Mouse (Mus musculus): ENCODE results near the gene Adprhl1. TPM values are rescaled to one million over a fixed set of nuclear protein-coding genes. Genes with fewer than 3 reads are reported as not detected.

Adprhl1 gene
- polyA plus RNA-seq, 1 experiment = not detected

DNA sequence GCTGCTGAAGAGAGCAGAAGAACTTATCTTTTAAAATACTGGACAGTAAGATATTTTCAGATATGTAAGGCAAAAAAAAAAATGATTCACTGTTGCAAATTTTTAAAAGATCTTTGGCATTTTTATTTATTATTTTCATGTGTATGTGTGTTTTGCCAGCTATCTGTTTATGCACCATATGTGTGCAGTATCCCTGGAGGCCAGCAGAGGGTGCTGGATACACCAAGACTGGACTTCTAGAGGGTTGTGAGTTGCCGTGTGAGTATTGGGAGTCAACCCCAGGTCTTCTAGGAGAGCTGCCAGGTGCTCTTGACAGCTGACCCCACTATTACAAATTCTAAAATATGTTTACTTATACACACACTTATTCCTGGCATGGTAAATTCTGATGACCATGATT is 29.2 kb upstream of the Adprhl1 start:
- H3K4me1 ChIP-seq (ENCODE audit: control insufficient read depth) = peaks cover 21% of the 10 kb centered on the region
- no peak overlapping the region for H3K4me3 ChIP-seq (replicated peaks)
- peaks cover under 1% of the 10 kb centered on the region for H3K36me3 ChIP-seq (ENCODE audit: control insufficient read depth)
- TF ChIP-seq GATA1 (IDR thresholded peaks at IDR 0.05; ENCODE audit: low read length) (no peak), TAL1 (IDR thresholded peaks at IDR 0.05; ENCODE audit: low read length) (no peak)
- H3K27me3 ChIP-seq (ENCODE audit: control insufficient read depth) = no peaks in the 10 kb centered on the region
- H3K9me3 ChIP-seq (ENCODE audit: control insufficient read depth, low read length) = peaks cover 2% of the 10 kb centered on the region; the same call in 1 of the 2 replicates

DNA sequence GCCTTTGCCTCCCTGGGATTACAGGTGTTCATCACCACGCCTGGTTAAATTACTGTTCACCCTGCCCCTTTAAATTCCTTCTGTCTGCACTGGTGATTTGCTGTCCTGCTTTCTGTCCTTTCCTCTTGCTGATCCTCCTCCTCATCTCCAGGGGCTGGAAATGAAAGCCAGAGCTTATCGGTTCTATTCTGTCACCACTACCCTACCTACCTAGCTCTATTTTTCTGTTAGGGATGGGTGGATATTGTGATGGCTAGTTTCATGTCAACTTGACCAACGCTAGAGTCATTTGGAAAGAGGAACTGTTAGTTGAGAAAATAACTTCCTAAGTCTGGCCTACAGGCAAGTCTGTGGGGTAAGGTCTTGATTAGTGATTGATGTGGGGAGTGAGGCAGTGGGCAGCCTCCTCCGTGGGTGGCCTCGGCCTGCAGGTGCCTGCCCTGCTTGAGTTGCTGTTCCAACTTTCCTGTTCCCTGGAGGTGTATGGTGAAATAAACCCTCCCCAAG is 23.0 kb upstream of the Adprhl1 start:
- H3K9me3 ChIP-seq (ENCODE audit: control insufficient read depth, low read length) = no peaks in the 10 kb centered on the region
- H3K4me3 ChIP-seq (replicated peaks) = no peak overlapping the region
- H3K4me1 ChIP-seq (ENCODE audit: control insufficient read depth) = no peaks in the 10 kb centered on the region
- H3K36me3 ChIP-seq (ENCODE audit: control insufficient read depth) = peaks cover 24% of the 10 kb centered on the region
- H3K27me3 ChIP-seq (ENCODE audit: control insufficient read depth) = no peaks in the 10 kb centered on the region
- TF ChIP-seq GATA1 (IDR thresholded peaks at IDR 0.05; ENCODE audit: low read length) = no peak
- TF ChIP-seq TAL1 (IDR thresholded peaks at IDR 0.05; ENCODE audit: low read length) = no peak

DNA sequence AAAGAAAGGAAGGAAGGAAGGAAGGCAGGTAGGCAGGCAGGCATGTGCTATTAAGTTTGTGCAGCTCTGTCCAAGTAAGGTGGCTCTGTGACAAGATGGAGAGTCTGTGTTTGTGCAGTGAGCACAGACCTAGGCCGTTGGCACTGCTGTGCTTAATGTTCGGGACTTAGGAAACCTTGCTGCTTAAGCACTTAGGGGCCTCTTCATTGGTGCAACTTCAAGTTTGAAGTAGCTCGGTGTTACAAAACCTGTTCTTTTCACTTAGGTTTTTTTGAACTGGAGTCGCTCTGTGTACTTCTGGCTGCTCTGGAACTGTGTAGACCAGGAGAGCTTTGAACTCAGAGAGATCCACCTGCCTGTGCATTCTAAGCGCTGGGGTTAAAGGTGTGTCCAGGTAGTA is 18.9 kb upstream of the Adprhl1 start:
- H3K4me1 ChIP-seq (ENCODE audit: control insufficient read depth) = no peaks in the 10 kb centered on the region
- H3K27me3 ChIP-seq (ENCODE audit: control insufficient read depth) = no peaks in the 10 kb centered on the region
- TF ChIP-seq TAL1 (IDR thresholded peaks at IDR 0.05; ENCODE audit: low read length) = no peak
- no peak for TF ChIP-seq GATA1 (IDR thresholded peaks at IDR 0.05; ENCODE audit: low read length)
- no peaks in the 10 kb centered on the region for H3K9me3 ChIP-seq (ENCODE audit: control insufficient read depth, low read length)
- no peak overlapping the region for H3K4me3 ChIP-seq (replicated peaks)
- peaks cover 53% of the 10 kb centered on the region for H3K36me3 ChIP-seq (ENCODE audit: control insufficient read depth)

DNA sequence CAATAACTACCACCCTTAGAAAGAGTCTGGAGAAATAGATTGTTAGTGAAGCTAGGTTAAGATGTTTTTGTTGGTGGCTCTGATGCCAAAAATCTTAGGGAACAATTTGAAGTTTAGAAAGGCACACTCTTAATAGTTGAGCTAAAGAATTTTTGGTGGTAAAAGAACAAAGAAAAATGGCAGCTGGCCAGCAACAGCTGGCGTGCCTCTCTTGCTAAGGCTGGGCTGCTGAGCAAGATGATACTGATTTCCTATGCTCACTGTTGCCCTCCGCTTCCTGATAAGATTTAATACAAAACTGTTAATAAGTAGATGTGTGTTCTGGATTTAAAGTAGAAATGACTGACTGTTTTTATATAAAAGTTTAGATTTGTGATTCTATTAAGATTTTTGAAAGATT is 13.6 kb upstream of the Adprhl1 start:
- peaks cover 4% of the 10 kb centered on the region for H3K4me1 ChIP-seq (ENCODE audit: control insufficient read depth)
- H3K36me3 ChIP-seq (ENCODE audit: control insufficient read depth) = peaks cover 45% of the 10 kb centered on the region
- TF ChIP-seq TAL1 (IDR thresholded peaks at IDR 0.05; ENCODE audit: low read length) (no peak), GATA1 (IDR thresholded peaks at IDR 0.05; ENCODE audit: low read length) (no peak)

DNA sequence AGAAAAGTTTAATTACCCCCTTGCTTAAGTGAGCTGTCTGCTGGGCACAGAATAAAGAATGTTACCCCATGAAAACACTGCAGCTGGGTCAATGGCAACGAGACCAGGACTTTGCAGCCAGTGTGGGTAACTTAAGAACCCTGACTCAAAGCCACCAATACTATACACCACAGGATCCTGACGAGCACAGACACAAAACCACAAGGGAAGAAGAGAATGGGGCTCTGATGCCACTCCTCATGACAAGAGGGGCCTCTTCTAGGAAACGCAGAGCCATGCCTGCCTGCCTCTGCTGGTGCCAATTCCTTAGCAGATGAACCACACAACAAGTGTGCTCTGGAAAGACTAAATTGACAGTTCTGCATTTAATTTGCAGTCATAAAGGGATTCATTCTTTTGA is 9.4 kb upstream of the Adprhl1 start:
- Histone ChIP-seq H3K4me1 (ENCODE audit: control insufficient read depth) (peaks cover 4% of the 10 kb centered on the region), H3K27me3 (ENCODE audit: control insufficient read depth) (no peaks in the 10 kb centered on the region), H3K36me3 (ENCODE audit: control insufficient read depth) (peaks cover 36% of the 10 kb centered on the region), H3K9me3 (ENCODE audit: control insufficient read depth, low read length) (no peaks in the 10 kb centered on the region), H3K4me3 (replicated peaks) (no peak overlapping the region)
- TF ChIP-seq GATA1 (IDR thresholded peaks at IDR 0.05; ENCODE audit: low read length) (no peak), TAL1 (IDR thresholded peaks at IDR 0.05; ENCODE audit: low read length) (no peak)

More for the DNA sequence above, 13.6 kb upstream of the Adprhl1 start:
- no peaks in the 10 kb centered on the region for H3K9me3 ChIP-seq (ENCODE audit: control insufficient read depth, low read length)
- H3K27me3 ChIP-seq (ENCODE audit: control insufficient read depth) = no peaks in the 10 kb centered on the region
- H3K4me3 ChIP-seq (replicated peaks) = no peak overlapping the region

DNA sequence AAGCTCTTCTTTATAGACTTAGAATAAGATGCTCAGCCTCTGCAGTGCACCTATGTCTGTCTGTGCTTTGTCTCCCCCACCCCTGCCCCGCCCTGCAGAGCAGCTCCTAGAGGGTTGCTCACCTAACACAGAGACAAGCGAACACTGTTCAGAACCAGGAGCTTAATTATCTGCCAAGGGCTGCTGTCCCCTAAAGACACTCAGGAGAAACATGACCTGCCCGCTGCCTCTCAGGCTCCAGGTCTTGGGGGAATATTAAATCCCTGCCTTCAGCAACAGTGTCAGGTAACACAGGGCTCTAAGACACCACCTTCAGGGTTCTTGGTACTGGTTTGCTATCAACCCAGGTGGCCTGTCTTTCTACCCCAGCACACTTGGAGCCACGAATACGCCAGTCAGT is 549 bp downstream of the Adprhl1 start:
- H3K4me1 ChIP-seq (ENCODE audit: control insufficient read depth) = peaks cover 5% of the 10 kb centered on the region
- H3K4me3 ChIP-seq (replicated peaks) = no peak overlapping the region
- TF ChIP-seq TAL1 (IDR thresholded peaks at IDR 0.05; ENCODE audit: low read length) (no peak), GATA1 (IDR thresholded peaks at IDR 0.05; ENCODE audit: low read length) (no peak)
- H3K9me3 ChIP-seq (ENCODE audit: control insufficient read depth, low read length) = no peaks in the 10 kb centered on the region
- no peaks in the 10 kb centered on the region for H3K27me3 ChIP-seq (ENCODE audit: control insufficient read depth)
- peaks cover 22% of the 10 kb centered on the region for H3K36me3 ChIP-seq (ENCODE audit: control insufficient read depth)

DNA sequence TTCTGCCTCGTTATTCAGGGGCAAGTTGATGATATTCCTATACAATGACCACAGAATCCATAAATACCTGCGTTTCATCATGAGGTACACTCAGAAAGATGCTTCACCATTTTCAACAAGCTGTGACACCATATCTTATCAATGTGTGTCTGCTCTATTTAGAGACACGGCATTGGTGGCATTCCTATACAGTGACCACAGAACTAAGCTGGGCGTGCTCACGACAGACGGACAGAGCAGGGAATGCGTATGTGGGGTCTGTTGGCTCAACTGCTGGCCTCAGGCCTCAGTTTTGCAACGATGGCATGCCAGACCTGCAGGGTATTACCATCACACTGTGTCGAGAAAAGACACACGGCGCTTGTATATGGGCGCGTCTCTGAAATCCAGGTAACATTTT is 1.1 kb downstream of the Adprhl1 start:
- peaks cover 5% of the 10 kb centered on the region for H3K4me1 ChIP-seq (ENCODE audit: control insufficient read depth)
- no peak overlapping the region for H3K4me3 ChIP-seq (replicated peaks)
- no peaks in the 10 kb centered on the region for H3K27me3 ChIP-seq (ENCODE audit: control insufficient read depth)
- peaks cover 17% of the 10 kb centered on the region for H3K36me3 ChIP-seq (ENCODE audit: control insufficient read depth)
- H3K9me3 ChIP-seq (ENCODE audit: control insufficient read depth, low read length) = no peaks in the 10 kb centered on the region
- TF ChIP-seq TAL1 (IDR thresholded peaks at IDR 0.05; ENCODE audit: low read length) = no peak
- TF ChIP-seq GATA1 (IDR thresholded peaks at IDR 0.05; ENCODE audit: low read length) = no peak

DNA sequence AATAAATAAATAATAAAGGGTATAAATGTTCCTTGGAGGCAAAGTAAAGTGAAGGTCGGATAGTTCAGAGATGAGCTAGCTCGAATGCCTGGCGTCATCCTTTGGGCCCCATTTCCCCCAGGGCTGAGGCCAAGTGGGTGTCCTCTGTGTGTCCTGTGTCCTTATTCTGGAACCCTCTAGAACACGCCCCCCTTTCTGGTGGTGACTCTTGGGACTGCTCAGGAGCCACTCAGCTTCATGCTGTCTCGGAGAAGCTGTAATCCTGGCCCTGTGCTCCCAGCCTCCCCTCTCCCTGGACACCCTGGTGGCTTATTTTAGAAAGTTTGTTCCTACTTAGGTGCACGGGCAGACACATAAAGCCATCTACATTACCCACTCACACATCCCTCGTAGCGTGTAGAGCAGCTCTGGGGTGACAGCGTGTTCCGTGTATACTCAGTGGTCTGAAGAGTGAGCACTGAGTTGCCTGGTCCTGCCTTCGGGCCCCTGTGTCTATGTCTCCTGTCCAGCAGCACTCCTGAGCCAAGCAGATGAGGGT is 9.6 kb downstream of the Adprhl1 start:
- Histone ChIP-seq H3K4me3 (replicated peaks) (no peak overlapping the region), H3K27me3 (ENCODE audit: control insufficient read depth) (no peaks in the 10 kb centered on the region), H3K9me3 (ENCODE audit: control insufficient read depth, low read length) (no peaks in the 10 kb centered on the region), H3K36me3 (ENCODE audit: control insufficient read depth) (no peaks in the 10 kb centered on the region), H3K4me1 (ENCODE audit: control insufficient read depth) (no peaks in the 10 kb centered on the region)
- TF ChIP-seq GATA1 (IDR thresholded peaks at IDR 0.05; ENCODE audit: low read length) = no peak
- TF ChIP-seq TAL1 (IDR thresholded peaks at IDR 0.05; ENCODE audit: low read length) = no peak

DNA sequence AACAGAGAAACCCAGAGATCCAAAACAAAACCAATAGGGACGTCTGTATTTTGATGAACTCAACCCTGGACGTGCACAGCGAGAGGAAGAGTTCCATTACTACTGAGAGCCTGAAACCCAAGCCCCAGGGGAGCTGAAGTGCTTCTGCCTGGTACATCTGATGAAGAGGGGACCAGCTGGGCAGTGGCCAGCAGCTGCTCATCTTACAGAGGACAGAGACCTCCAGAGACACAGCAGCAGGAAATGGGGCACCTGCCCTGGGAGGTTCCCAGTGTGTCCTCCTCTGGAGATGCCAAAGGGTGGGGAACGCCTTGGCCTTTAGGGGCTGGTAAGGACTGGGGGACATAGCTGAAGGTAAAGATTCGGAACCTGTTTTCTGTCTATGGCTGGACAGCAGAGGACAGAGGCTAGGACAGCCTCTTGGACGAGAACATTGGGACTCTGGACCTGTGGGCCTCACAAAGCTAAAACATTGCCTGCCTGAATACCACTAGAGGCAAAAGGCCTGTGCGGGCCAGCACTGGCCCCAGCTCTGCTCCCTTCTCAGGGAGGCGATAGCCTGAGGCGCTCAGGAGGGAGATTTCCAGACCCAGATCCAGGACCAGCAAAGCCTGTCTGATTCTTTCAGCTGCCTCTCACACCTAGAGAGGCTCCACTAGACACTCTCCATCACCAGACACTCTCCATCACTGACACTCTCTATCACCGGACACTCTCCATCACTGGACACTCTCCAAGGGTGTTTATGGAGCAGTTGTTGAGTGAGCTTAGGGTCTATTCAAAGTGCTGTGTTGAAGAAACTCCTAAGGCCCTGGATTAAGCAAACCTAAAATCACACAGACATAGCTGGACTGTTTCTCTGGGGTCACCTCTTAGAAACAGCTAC is 10.7 kb downstream of the Adprhl1 start:
- TF ChIP-seq GATA1 (IDR thresholded peaks at IDR 0.05; ENCODE audit: low read length) (no peak), TAL1 (IDR thresholded peaks at IDR 0.05; ENCODE audit: low read length) (no peak)
- Histone ChIP-seq H3K4me1 (ENCODE audit: control insufficient read depth) (no peaks in the 10 kb centered on the region), H3K36me3 (ENCODE audit: control insufficient read depth) (no peaks in the 10 kb centered on the region)

More for the DNA sequence above, 10.7 kb downstream of the Adprhl1 start:
- no peaks in the 10 kb centered on the region for H3K27me3 ChIP-seq (ENCODE audit: control insufficient read depth)
- no peaks in the 10 kb centered on the region for H3K9me3 ChIP-seq (ENCODE audit: control insufficient read depth, low read length)
- H3K4me3 ChIP-seq (replicated peaks) = no peak overlapping the region

Data from erythroblast, embryonic 14.5 days (primary cell).